Mouse (Mus musculus) intestine, embryonic 14.5 days (tissue): Measurements from ENCODE around the gene Slc11a2. TPM values are rescaled to one million over a fixed set of nuclear protein-coding genes. Genes with fewer than 3 reads are reported as not detected.
"Not testable (repeated sequence)": the region's sequence is repeated elsewhere in the genome, so short reads cannot be mapped to it uniquely, and the experiment has no call there.

Experiments used
- ATAC-seq: fragments of 200-750 bp; cut with Nextera tagmentation; replicated peaks from 2 replicates; pipeline ENCODE4 v1.8.0; 2017; ENCODE audit warnings: low read depth, moderate number of reproducible peaks, moderate TSS enrichment, moderate library complexity; ENCODE audit not compliant: low FRiP score, low TSS enrichment
- DNase-seq: peaks from one replicate; pipeline ENCODE4 v3.0.0-alpha.2; 2018; ENCODE audit warnings: low spot score
- H3K27ac ChIP-seq: fragments of 300-500 bp; sonication (generic); 2 replicates; pipeline ENCODE4 v1.5.1; 2014; ENCODE audit warnings: low read depth, mild to moderate bottlenecking, control low read depth
- H3K27me3 ChIP-seq: fragments of 300-500 bp; sonication (generic); replicated peaks from 2 replicates; pipeline ENCODE4 v1.6.1; 2014; ENCODE audit warnings: low read length, control low read depth; ENCODE audit not compliant: control insufficient read depth, insufficient read depth
- H3K36me3 ChIP-seq: fragments of 300-500 bp; sonication (generic); 2 replicates; pipeline ENCODE4 v1.6.1; 2014; ENCODE audit warnings: low read length, control low read depth; ENCODE audit not compliant: control insufficient read depth, insufficient read depth
- H3K4me1 ChIP-seq: fragments of 300-500 bp; sonication (generic); replicated peaks from 2 replicates; pipeline ENCODE4 v1.6.1; 2014; ENCODE audit warnings: low read length, control low read depth, mixed read lengths; ENCODE audit not compliant: control insufficient read depth, insufficient read depth
- H3K4me2 ChIP-seq: fragments of 300-500 bp; sonication (generic); 2 replicates; pipeline ENCODE4 v1.6.1; 2014; ENCODE audit warnings: low read length
- H3K4me3 ChIP-seq: fragments of 300-500 bp; sonication (generic); 2 replicates; pipeline ENCODE4 v1.5.1; 2014; ENCODE audit warnings: low read depth, low read length, control low read depth, mixed read lengths
- H3K9ac ChIP-seq: fragments of 300-500 bp; sonication (generic); 2 replicates; pipeline ENCODE4 v1.6.1; 2014; ENCODE audit warnings: mild to moderate bottlenecking, low read length
- H3K9me3 ChIP-seq: fragments of 300-500 bp; sonication (generic); 2 replicates; pipeline ENCODE4 v1.6.1; 2016; ENCODE audit warnings: low read length, control low read depth; ENCODE audit not compliant: control insufficient read depth
- WGBS: fragments of 180-500 bp; shearing (Covaris S2); extraction: QIAGEN DNeasy Blood & Tissue Kit; methylation state at CpG from one replicate; pipeline ENCODE4 v1.1.7; 2014; 5-methylcytosine and 5-hydroxymethylcytosine counted together
- polyA plus RNA-seq: library from polyadenylated mRNA; unstranded; fragments of >200 nt; fragmentation: Nextera tagmentation; extraction: Ambion mirVana; gene quantifications from 2 replicates; pipeline ENCODE4 v1.2.1, GENCODE M21; 2014

Gene Slc11a2
- polyA plus RNA-seq, 1 experiment from 2014 or later = 20.6 TPM

- Histone ChIP-seq H3K9ac (peak overlapping the region; percentile 87; the same call in 1 of the 2 replicates), H3K27ac (no peak overlapping the region), H3K27me3 (peaks cover 17% of the 10 kb centered on the region), H3K4me3 (peak overlapping the region; percentile 87), H3K4me1 (peaks cover 17% of the 10 kb centered on the region; the same call in 1 of the 2 replicates), H3K4me2 (peak overlapping the region; percentile 98), H3K9me3 (no peaks in the 10 kb centered on the region), H3K36me3 (no peaks in the 10 kb centered on the region)
- WGBS = 4% methylated on average over 14 of the region's 14 CpGs
- no peak for ATAC-seq
- peak; percentile 68 for DNase-seq
Observed at GRCm38 (mm10) chr15:100423916-100424315, 956 bp downstream of the Slc11a2 start.

DNA sequence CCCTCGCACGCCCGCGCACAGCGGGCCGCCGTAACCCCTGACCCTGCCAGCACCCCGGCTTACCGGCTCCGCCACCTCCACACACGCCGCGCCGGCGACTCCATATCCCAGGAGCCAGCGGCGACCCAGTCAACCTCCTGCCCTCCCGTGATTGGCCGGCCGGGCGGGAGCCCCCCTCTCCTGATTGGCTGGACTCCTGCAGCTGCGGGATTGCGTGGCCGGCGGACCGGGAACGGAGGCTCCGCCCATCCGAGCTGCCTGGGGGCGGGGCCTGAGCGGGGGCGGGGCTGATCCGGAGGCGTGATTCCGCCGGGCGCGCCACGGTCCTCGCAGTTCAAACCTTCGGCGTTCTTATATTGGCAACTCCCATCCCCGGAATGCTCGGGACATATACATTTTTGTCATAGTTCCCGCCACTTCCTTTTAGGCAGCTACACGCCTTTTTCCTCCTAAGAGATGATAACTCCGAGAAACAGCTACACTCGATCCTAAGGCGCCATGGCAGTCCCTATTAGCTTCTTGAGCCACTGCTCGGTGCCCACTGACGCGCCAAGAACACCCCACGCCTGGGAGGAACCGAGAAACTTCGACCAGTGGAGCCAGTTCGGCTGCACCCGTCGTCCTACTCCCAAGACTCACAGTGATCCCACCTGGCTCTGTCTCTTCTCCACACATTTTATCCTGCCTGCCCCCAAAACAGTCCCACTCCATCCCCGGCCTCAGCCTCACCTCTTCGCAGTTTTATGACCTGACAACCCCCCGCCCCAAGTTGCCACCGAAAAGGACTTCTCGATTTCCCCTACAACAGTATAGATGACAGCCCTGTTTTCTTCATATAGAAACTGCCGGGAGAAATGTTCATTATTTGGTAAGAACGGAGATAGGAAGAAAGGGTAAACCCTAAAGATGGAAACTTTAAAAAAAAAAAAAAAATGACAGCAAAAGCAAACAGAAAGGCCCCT, 1.7 kb downstream of the Slc11a2 start:
- Histone ChIP-seq H3K36me3 (no peaks in the 10 kb centered on the region), H3K4me3 (peak overlapping the region; percentile 87), H3K27ac (peak overlapping the region; percentile 54; the same call in 1 of the 2 replicates), H3K4me1 (peaks cover 17% of the 10 kb centered on the region; the same call in 1 of the 2 replicates), H3K9me3 (no peaks in the 10 kb centered on the region), H3K27me3 (peaks cover 17% of the 10 kb centered on the region), H3K4me2 (peak overlapping the region; percentile 98), H3K9ac (peak overlapping the region; percentile 87)
- WGBS = under 1% methylated on average over 65 of the region's 65 CpGs
- DNase-seq (peak; percentile 97), ATAC-seq (peak; percentile 99)

DNA sequence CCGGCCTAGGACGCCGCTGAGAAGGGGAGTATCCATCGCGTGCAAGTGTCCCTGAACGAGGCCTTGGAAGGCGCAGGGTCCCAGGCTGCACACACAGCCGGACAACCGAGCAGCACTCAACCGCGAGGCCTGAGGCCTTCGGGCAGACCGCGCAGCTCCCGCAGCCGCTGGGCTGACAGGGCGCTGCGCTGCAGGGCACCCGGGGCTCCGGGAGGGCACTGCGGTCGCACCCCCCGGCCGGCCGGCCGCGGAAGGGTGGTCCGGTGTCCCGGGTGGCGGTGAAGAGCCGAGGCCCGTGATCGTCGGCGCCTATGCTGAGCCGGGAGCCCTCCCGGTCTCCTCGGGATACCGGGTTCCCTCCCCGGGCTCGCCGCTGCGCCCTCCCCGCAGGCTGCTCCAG, 2.4 kb downstream of the Slc11a2 start:
- ATAC-seq (peak; percentile 57), DNase-seq (no peak)
- Histone ChIP-seq H3K9me3 (no peaks in the 10 kb centered on the region), H3K9ac (peak overlapping the region; percentile 87), H3K4me3 (peak overlapping the region; percentile 87), H3K4me1 (peaks cover 17% of the 10 kb centered on the region; the same call in 1 of the 2 replicates), H3K27ac (peak overlapping the region; percentile 54; the same call in 1 of the 2 replicates), H3K36me3 (no peaks in the 10 kb centered on the region), H3K4me2 (peak overlapping the region; percentile 98), H3K27me3 (peaks cover 17% of the 10 kb centered on the region)
- under 1% methylated on average over 42 of the region's 44 CpGs for WGBS

DNA sequence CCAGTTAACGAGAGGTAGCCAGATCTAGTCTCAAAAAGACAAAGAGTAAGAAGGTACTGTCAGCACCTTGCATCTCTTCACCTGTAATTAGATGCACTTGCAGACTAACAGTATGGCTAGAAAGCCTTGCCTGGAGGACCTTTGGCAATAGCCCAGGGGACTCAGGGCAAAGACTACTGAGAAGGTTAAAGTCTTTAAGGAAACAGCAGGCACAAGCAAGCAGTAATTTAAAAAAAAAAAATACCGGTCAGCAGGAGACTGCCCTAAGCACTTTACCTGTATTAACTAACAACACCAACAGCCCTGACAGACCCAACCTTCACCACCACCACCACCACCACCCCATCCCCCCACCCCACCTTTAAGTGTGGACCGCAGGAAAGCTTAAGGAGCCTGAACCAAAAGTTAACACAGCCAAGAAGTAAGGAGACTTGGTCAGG, 3.1 kb downstream of the Slc11a2 start, which contains the start of gene Gm5475:
Gene Gm5475, plus strand, starts transcription at position 390 of the 440 bp plus-strand sequence.
- Histone ChIP-seq H3K9ac (peak within 1 kb of the TSS; percentile 87), H3K4me3 (peak within 1 kb of the TSS; percentile 87), H3K27ac (peak within 1 kb of the TSS; percentile 54; the same call in 1 of the 2 replicates), H3K4me2 (peak within 1 kb of the TSS; percentile 98), H3K4me1 (peaks cover 17% of the 10 kb centered on the region; the same call in 1 of the 2 replicates), H3K27me3 (peaks cover 17% of the 10 kb centered on the region)
- not testable (repeated sequence) for H3K9me3 ChIP-seq, H3K36me3 ChIP-seq, ATAC-seq, DNase-seq
- WGBS = 27% methylated on average over 3 of the region's 3 CpGs

DNA sequence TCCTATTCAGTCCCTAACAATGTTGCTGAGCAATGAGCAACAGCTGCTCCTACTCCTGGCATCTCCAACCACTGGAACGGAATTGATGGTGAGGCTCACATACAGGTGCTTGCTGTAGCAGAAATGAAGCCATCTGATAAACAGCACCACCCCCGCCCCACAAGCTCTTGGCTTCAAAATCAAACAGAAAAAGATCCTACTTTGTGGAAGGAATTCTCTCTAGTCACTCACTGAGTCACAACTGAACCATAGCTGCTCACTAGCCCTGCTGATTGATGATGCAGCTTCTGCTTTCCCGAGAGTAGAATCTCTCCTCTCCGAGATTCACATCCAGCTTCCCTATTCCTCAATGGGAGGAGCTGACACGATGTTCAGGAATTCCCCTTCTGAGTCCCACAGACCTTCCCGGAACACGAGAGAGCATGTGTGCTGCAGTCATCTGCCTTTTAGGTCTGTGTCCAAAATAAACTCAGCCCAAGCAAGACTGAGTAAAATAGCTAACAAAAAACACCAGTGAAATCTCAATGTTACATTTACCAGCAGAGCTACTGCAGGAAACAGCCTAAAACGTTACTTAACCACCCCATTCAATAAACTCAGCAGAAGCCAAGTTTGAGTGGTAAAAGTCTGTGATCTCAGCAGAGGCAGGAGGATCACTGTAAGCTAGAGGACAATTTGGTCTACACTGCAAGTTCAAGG, 3.7 kb downstream of the Slc11a2 start:
- ATAC-seq (no peak), DNase-seq (no peak)
- Histone ChIP-seq H3K27ac (no peak overlapping the region), H3K4me3 (no peak overlapping the region), H3K9me3 (no peaks in the 10 kb centered on the region), H3K27me3 (peaks cover 17% of the 10 kb centered on the region), H3K36me3 (no peaks in the 10 kb centered on the region), H3K4me1 (peaks cover 17% of the 10 kb centered on the region; the same call in 1 of the 2 replicates), H3K9ac (no peak overlapping the region), H3K4me2 (peak overlapping the region; percentile 98)
- 30% methylated on average over 8 of the region's 8 CpGs for WGBS

- 62% methylated on average over 9 of the region's 9 CpGs for WGBS
Observed at GRCm38 (mm10) chr15:100419901-100420745, 4.7 kb downstream of the Slc11a2 start.

GRCm38 (mm10) chr15:100419311-100419710, 5.6 kb downstream of the Slc11a2 start:
- no peak overlapping the region for H3K9ac ChIP-seq
- no peak overlapping the region for H3K27ac ChIP-seq
- H3K4me2 ChIP-seq = no peak overlapping the region

More at GRCm38 (mm10) chr15:100419901-100420745, 4.7 kb downstream of the Slc11a2 start:
- no peaks in the 10 kb centered on the region for H3K36me3 ChIP-seq
- H3K4me2 ChIP-seq = no peak overlapping the region
- no peak overlapping the region for H3K4me3 ChIP-seq
- no peak overlapping the region for H3K9ac ChIP-seq
- H3K27me3 ChIP-seq = peaks cover 14% of the 10 kb centered on the region
- H3K9me3 ChIP-seq = no peaks in the 10 kb centered on the region
- no peak for ATAC-seq
- DNase-seq = no peak
- H3K4me1 ChIP-seq = peaks cover 17% of the 10 kb centered on the region; the same call in 1 of the 2 replicates
- H3K27ac ChIP-seq = no peak overlapping the region

More at GRCm38 (mm10) chr15:100419311-100419710, 5.6 kb downstream of the Slc11a2 start:
- 72% methylated on average over 8 of the region's 8 CpGs for WGBS
- no peak for DNase-seq
- Histone ChIP-seq H3K36me3 (no peaks in the 10 kb centered on the region), H3K9me3 (no peaks in the 10 kb centered on the region), H3K4me1 (peaks cover 14% of the 10 kb centered on the region; the same call in 1 of the 2 replicates), H3K27me3 (peaks cover 6% of the 10 kb centered on the region; the same call in 1 of the 2 replicates), H3K4me3 (no peak overlapping the region)
- no peak for ATAC-seq
